Mouse (Mus musculus): Measurements from ENCODE around the gene Foxd4. TPM values are rescaled to one million over a fixed set of nuclear protein-coding genes. Genes with fewer than 3 reads are reported as not detected.

Gene Foxd4
- total RNA-seq (2021), result not detected in 2 replicates
- long read RNA-seq, experiment 1, result 0 reads
- long read RNA-seq, experiment 2, result 0 reads

- DNase-seq, result no peak
These were observed at the start of gene Foxd4 for GRCm38 (mm10) chr19:24900581-24901220. Foxd4 (minus strand) TSS chr19:24901197.

- no peak for DNase-seq
These were observed 44.7 kb upstream of the Foxd4 start for GRCm38 (mm10) chr19:24945521-24946262.

- no peak for DNase-seq
These were observed 36.1 kb upstream of the Foxd4 start for GRCm38 (mm10) chr19:24937084-24937483.

- no peak for DNase-seq
These were observed 28.0 kb upstream of the Foxd4 start for GRCm38 (mm10) chr19:24929041-24929440.

- peak; percentile 17 for DNase-seq
These were observed 19.9 kb upstream of the Foxd4 start for GRCm38 (mm10) chr19:24920866-24921265.

- no peak for DNase-seq
These were observed 7.6 kb upstream of the Foxd4 start for GRCm38 (mm10) chr19:24908385-24909155.

- no peak for DNase-seq
These were observed 6.7 kb upstream of the Foxd4 start for GRCm38 (mm10) chr19:24907655-24908054.

GRCm38 (mm10) chr19:24902821-24903220 lies 1.8 kb upstream of the Foxd4 start:
- no peak for DNase-seq

GRCm38 (mm10) chr19:24902256-24902655 lies 1.3 kb upstream of the Foxd4 start:
- no peak for DNase-seq

GRCm38 (mm10) chr19:24901666-24902065 lies 669 bp upstream of the Foxd4 start:
- no peak for DNase-seq

- peak; percentile 26 for DNase-seq
These were observed 1.1 kb downstream of the Foxd4 start for GRCm38 (mm10) chr19:24899578-24900544.

- DNase-seq, result no peak
These were observed 2.0 kb downstream of the Foxd4 start for GRCm38 (mm10) chr19:24898737-24899577.

GRCm38 (mm10) chr19:24897896-24898736 lies 2.9 kb downstream of the Foxd4 start:
- DNase-seq, result no peak

GRCm38 (mm10) chr19:24897006-24897895 lies 3.7 kb downstream of the Foxd4 start:
- peak; percentile 25 for DNase-seq

GRCm38 (mm10) chr19:24896536-24896935 lies 4.5 kb downstream of the Foxd4 start:
- DNase-seq, result no peak

- no peak for DNase-seq
These were observed 14.1 kb downstream of the Foxd4 start for GRCm38 (mm10) chr19:24886888-24887287.

GRCm38 (mm10) chr19:24885504-24885903 lies 15.5 kb downstream of the Foxd4 start:
- peak; percentile 60 for DNase-seq

- DNase-seq, result no peak
These were observed 19.8 kb downstream of the Foxd4 start for GRCm38 (mm10) chr19:24881237-24881636.

All from adrenal gland, postnatal 14 days (tissue).